Mouse (Mus musculus) stomach, postnatal 0 days (tissue): ENCODE results near the gene Spg21. TPM values are rescaled to one million over a fixed set of nuclear protein-coding genes. Genes with fewer than 3 reads are reported as not detected.
A peak's percentile ranks its signal among the peaks of the same experiment; 100 is the strongest.

Experiments
- ATAC-seq: fragments of 200-750 bp; cut with Nextera tagmentation; 2 replicates; pipeline ENCODE4 v1.8.0; 2017; ENCODE audit not compliant: low FRiP score, low TSS enrichment
- DNase-seq: peaks from one replicate; pipeline ENCODE4 v3.0.0-alpha.2; 2016; ENCODE audit warnings: low spot score
- H3K27ac ChIP-seq: fragments of 300-500 bp; sonication (generic); replicated peaks from 2 replicates; pipeline ENCODE4 v1.5.1; 2014; ENCODE audit warnings: mild to moderate bottlenecking, control low read depth
- H3K27me3 ChIP-seq: fragments of 300-500 bp; sonication (generic); 2 replicates; pipeline ENCODE4 v1.6.1; 2014; ENCODE audit warnings: low read length; ENCODE audit not compliant: control insufficient read depth, insufficient read depth
- H3K36me3 ChIP-seq: fragments of 300-500 bp; sonication (generic); 2 replicates; pipeline ENCODE4 v1.6.1; 2014; ENCODE audit warnings: low read length, mixed read lengths; ENCODE audit not compliant: control insufficient read depth, insufficient read depth
- H3K4me1 ChIP-seq: fragments of 300-500 bp; sonication (generic); replicated peaks from 2 replicates; pipeline ENCODE4 v1.6.1; 2014; ENCODE audit warnings: antibody characterized with exemption; ENCODE audit not compliant: control insufficient read depth, insufficient read depth
- H3K4me2 ChIP-seq: fragments of 300-500 bp; sonication (generic); replicated peaks from 2 replicates; pipeline ENCODE4 v1.6.1; 2014; ENCODE audit warnings: low read depth, mild to moderate bottlenecking, control low read depth, moderate library complexity
- H3K4me3 ChIP-seq: fragments of 300-500 bp; sonication (generic); 2 replicates; pipeline ENCODE4 v1.5.1; 2014; ENCODE audit warnings: low read depth, low read length, control low read depth
- H3K9ac ChIP-seq: fragments of 300-500 bp; sonication (generic); 2 replicates; pipeline ENCODE4 v1.6.1; 2014; ENCODE audit warnings: mild to moderate bottlenecking, low read length, control low read depth, mixed read lengths
- H3K9me3 ChIP-seq: fragments of 300-500 bp; sonication (generic); 2 replicates; pipeline ENCODE4 v1.6.1; 2016; ENCODE audit warnings: low read length; ENCODE audit not compliant: control insufficient read depth
- CTCF ChIP-seq: IDR thresholded peaks from 2 replicates; pipeline ENCODE4 v1.5.1; 2016; ENCODE audit warnings: antibody characterized with exemption, low read depth, mild to moderate bottlenecking, moderate library complexity
- EP300 ChIP-seq: optimal IDR thresholded peaks from 2 replicates; pipeline ENCODE3; 2016; ENCODE audit warnings: antibody characterized with exemption
- WGBS: fragments of 180-500 bp; shearing (Covaris S2); extraction: QIAGEN DNeasy Blood & Tissue Kit; methylation state at CpG from one replicate; pipeline ENCODE4 v1.1.7; 2014; 5-methylcytosine and 5-hydroxymethylcytosine counted together
- polyA plus RNA-seq: library from polyadenylated mRNA; unstranded; fragments of >200 nt; fragmentation: Nextera tagmentation; extraction: Ambion mirVana; gene quantifications from 2 replicates; pipeline ENCODE4 v1.2.1, GENCODE M21; 2015

Gene Spg21
- polyA plus RNA-seq, 1 experiment from 2014 or later: 62.3 TPM

DNA sequence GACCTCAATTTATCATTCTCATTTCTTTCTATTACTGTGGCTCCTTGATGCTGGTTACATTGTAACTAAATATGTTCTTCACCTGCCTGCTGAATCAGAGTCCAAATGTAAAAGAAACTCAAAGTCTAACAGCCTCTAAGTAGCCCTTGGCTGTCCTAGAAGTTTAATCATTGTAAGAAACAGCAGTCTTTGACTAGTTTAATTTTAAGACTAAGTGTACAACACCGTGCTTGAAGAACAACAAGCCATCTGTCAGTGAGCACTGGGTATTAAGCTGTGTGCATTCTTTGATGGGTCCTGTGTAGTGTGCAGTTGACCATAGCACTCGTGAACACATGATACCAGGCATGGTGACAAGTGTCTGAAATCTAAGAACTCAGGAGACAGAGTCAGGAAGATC, 33.2 kb upstream of the Spg21 start:
- no peaks in the 10 kb centered on the region for H3K36me3 ChIP-seq
- no peak overlapping the region for H3K27ac ChIP-seq
- H3K4me2 ChIP-seq: no peak overlapping the region
- WGBS: 73% methylated on average over 2 of the region's 2 CpGs
- no peak for TF ChIP-seq CTCF
- TF ChIP-seq EP300: no peak
- no peaks in the 10 kb centered on the region for H3K4me1 ChIP-seq
- H3K9me3 ChIP-seq: no peaks in the 10 kb centered on the region
- no peaks in the 10 kb centered on the region for H3K27me3 ChIP-seq
- no peak overlapping the region for H3K9ac ChIP-seq
- ATAC-seq (no peak), DNase-seq (no peak)
- no peak overlapping the region for H3K4me3 ChIP-seq

DNA sequence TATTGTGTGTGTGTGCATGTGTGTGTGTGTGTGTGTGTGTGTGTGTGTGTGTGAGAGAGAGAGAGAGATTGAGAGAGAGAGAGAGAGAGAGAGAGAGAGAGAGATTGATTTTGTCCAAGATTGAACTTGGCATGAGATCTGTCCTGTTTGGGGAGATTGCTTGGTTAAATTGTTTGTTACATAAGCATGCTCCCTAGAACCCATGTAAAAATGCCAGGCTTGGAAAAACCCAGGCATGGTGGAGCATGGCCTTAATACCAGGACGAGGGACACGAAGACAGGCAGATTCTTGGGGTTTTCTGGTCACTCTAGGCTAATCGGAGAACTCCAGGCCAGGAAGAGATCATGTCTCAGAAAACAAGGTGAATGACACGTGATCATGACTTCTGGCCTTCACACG, 32.7 kb upstream of the Spg21 start:
- 88% methylated on average over 5 of the region's 5 CpGs for WGBS
- DNase-seq (no peak), ATAC-seq (no peak)
- Histone ChIP-seq H3K36me3 (no peaks in the 10 kb centered on the region), H3K9ac (no peak overlapping the region), H3K9me3 (no peaks in the 10 kb centered on the region), H3K4me3 (no peak overlapping the region), H3K4me2 (no peak overlapping the region), H3K27me3 (no peaks in the 10 kb centered on the region), H3K27ac (no peak overlapping the region), H3K4me1 (no peaks in the 10 kb centered on the region)
- no peak for TF ChIP-seq CTCF
- TF ChIP-seq EP300: no peak

GRCm38 (mm10) chr9:65430401-65430800, 30.3 kb upstream of the Spg21 start:
- H3K4me3 ChIP-seq: no peak overlapping the region
- H3K9me3 ChIP-seq: no peaks in the 10 kb centered on the region
- H3K36me3 ChIP-seq: no peaks in the 10 kb centered on the region
- no peak for TF ChIP-seq CTCF
- TF ChIP-seq EP300: no peak
- no peak for ATAC-seq
- no peak for DNase-seq
- no peaks in the 10 kb centered on the region for H3K27me3 ChIP-seq
- no peak overlapping the region for H3K9ac ChIP-seq
- H3K27ac ChIP-seq: no peak overlapping the region
- H3K4me2 ChIP-seq: no peak overlapping the region
- H3K4me1 ChIP-seq: no peaks in the 10 kb centered on the region

- no peaks in the 10 kb centered on the region for H3K4me1 ChIP-seq
- H3K4me2 ChIP-seq: no peak overlapping the region
- no peaks in the 10 kb centered on the region for H3K27me3 ChIP-seq
- 88% methylated on average over 5 of the region's 5 CpGs for WGBS
- ATAC-seq (no peak), DNase-seq (no peak)
- TF ChIP-seq EP300: no peak
- no peak for TF ChIP-seq CTCF
- H3K9ac ChIP-seq: no peak overlapping the region
- no peaks in the 10 kb centered on the region for H3K36me3 ChIP-seq
- H3K9me3 ChIP-seq: no peaks in the 10 kb centered on the region
- no peak overlapping the region for H3K4me3 ChIP-seq
- no peak overlapping the region for H3K27ac ChIP-seq
These were observed 29.8 kb upstream of the Spg21 start for GRCm38 (mm10) chr9:65430921-65431320.

DNA sequence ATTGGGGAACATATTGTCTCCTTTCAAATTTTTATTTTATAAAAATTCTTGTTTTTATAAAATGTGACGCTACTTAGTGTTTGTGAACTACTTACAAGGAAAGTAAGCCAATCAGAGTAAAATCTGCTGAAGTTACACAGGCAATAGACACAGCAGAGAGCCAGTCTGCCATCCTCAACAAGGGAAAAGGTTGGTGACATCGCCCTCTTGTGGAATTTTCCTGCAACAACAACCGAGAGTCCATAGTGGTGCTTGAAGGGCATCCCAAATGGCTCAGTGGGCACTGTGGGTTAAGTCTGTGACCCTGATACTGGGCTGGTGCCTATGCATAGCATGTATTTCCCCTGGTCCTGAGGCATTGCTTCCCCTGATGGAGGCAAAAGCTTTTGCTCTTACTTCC, 28.5 kb upstream of the Spg21 start:
- Histone ChIP-seq H3K4me3 (no peak overlapping the region), H3K27ac (no peak overlapping the region), H3K9ac (no peak overlapping the region), H3K9me3 (no peaks in the 10 kb centered on the region), H3K36me3 (no peaks in the 10 kb centered on the region), H3K27me3 (no peaks in the 10 kb centered on the region), H3K4me2 (no peak overlapping the region), H3K4me1 (no peaks in the 10 kb centered on the region)
- TF ChIP-seq EP300 (no peak), CTCF (peak; percentile 95)
- no peak for ATAC-seq
- peak; percentile 79 for DNase-seq
- 2% methylated on average over 3 of the region's 3 CpGs for WGBS

DNA sequence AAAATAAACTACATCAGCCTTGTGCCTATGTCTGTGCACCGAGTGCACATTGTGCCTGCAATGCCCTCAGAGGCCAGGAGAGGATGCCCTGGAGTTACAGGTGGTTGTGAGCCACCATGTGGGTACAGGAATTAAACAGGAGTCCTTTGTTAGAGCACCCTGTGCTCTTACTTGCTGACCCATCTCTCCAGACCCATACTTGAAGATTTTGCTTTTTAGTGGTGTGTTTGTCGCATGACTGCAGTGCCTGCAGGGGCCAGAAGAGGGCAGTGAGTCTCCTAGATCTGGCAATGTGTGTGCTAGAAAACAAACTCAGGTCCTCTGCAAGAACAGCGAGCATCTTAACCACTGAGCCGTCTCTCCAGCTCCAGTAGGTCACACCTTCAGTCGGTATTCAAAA, 26.6 kb upstream of the Spg21 start:
- no peak overlapping the region for H3K9ac ChIP-seq
- no peak overlapping the region for H3K4me3 ChIP-seq
- 65% methylated on average over 5 of the region's 5 CpGs for WGBS
- H3K9me3 ChIP-seq: no peaks in the 10 kb centered on the region
- no peaks in the 10 kb centered on the region for H3K36me3 ChIP-seq
- no peaks in the 10 kb centered on the region for H3K27me3 ChIP-seq
- H3K4me2 ChIP-seq: no peak overlapping the region
- DNase-seq: peak; percentile 57
- TF ChIP-seq CTCF: peak; percentile 70
- no peak for TF ChIP-seq EP300
- no peak for ATAC-seq
- H3K27ac ChIP-seq: no peak overlapping the region
- no peaks in the 10 kb centered on the region for H3K4me1 ChIP-seq
